Mouse (Mus musculus): Measurements from ENCODE around the gene Gm10840.

DNA sequence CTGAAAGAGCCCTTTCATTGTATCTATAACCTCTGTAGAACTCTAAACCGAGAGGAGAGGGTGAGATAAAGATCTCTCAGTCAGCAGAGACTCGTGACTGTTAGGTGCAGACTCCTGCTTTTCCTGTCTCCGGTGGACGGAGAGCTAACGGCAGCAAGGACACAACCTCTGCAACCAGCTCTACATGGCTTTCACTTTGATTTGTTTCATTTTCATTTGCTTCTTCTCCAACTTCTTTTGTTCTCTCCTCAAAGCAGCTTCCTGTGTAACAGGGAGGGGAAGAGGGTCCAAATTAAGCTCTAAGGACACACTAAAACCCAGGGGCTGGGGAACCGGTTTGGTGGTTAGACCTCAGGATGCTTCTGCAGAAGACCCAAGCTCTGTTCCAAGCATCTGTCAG is 40.1 kb downstream of the Gm10840 start:
- TF ChIP-seq POLR2A (IDR thresholded peaks at IDR 0.05; ENCODE audit: borderline replicate concordance, control insufficient read depth, low read depth, low read length) = no peak
- TF ChIP-seq CTCF (IDR thresholded peaks at IDR 0.05; ENCODE audit: control insufficient read depth, insufficient read depth, low read length) = no peak
